Comparison of ENCODE assay signal across 12 mouse cellular contexts in genomic region chr9:71660540-71660939, GRCm38 (mm10).
A peak's percentile ranks its signal among the peaks of the same experiment; 100 is the strongest.
DNase-seq lines count a peak whose midpoint lies in the region; ATAC-seq lines count a peak whose summit lies in the region.
"Had no signal": no experiment of that assay in that cellular context is flagged by ENCODE, and none has a peak within 500 bp of the region (broad histone marks: within the 10 kb centered on the region; RNA-seq: fewer than 3 reads in every experiment).

No protein-coding gene starts in this region.

- intact Hi-C loops in left cerebral cortex, postnatal 36 days (cut with DNase I) = no loop called here

- H3K4me3 ChIP-seq in hindbrain, embryonic 11.5 days (ENCODE audit: low read depth, low read length) = no peak overlapping the region
- H3K4me3 ChIP-seq in hindbrain, embryonic 14.5 days (replicated peaks; ENCODE audit: low read length) = no peak overlapping the region
- no peak overlapping the region for H3K4me3 ChIP-seq in forebrain, embryonic 11.5 days (ENCODE audit: low read depth, low read length)
- H3K4me3 ChIP-seq: forebrain, embryonic 13.5 days had no signal

- no peaks in the 10 kb centered on the region for H3K27me3 ChIP-seq in hindbrain, embryonic 11.5 days (ENCODE audit: control insufficient read depth, insufficient read depth, low read length)
- no peaks in the 10 kb centered on the region for H3K27me3 ChIP-seq in hindbrain, embryonic 14.5 days (ENCODE audit: control insufficient read depth, insufficient read depth, low read length)
- no peaks in the 10 kb centered on the region for H3K27me3 ChIP-seq in forebrain, embryonic 11.5 days (ENCODE audit: control insufficient read depth, insufficient read depth, low read length)
- H3K27me3 ChIP-seq: forebrain, embryonic 13.5 days had no signal

- H3K9ac ChIP-seq in hindbrain, embryonic 11.5 days (ENCODE audit: low read depth, low read length) = no peak overlapping the region
- H3K9ac ChIP-seq in hindbrain, embryonic 14.5 days = no peak overlapping the region
- H3K9ac ChIP-seq in forebrain, embryonic 11.5 days (ENCODE audit: low read length) = no peak overlapping the region
- H3K9ac ChIP-seq: forebrain, embryonic 13.5 days had no signal

- no peaks in the 10 kb centered on the region for H3K4me1 ChIP-seq in hindbrain, embryonic 11.5 days (replicated peaks; ENCODE audit: control insufficient read depth, insufficient read depth, low read length)
- no peaks in the 10 kb centered on the region for H3K4me1 ChIP-seq in hindbrain, embryonic 14.5 days (replicated peaks; ENCODE audit: control insufficient read depth, insufficient read depth, low read length)
- no peaks in the 10 kb centered on the region for H3K4me1 ChIP-seq in forebrain, embryonic 11.5 days (replicated peaks; ENCODE audit: control insufficient read depth, insufficient read depth, low read length)

- peak; percentile 34 for DNase-seq in hindbrain, embryonic 11.5 days (ENCODE audit: low spot score)
- no peak for DNase-seq in hindbrain, embryonic 14.5 days (ENCODE audit: low spot score)
- DNase-seq in 416B (ENCODE audit: low read depth) (peak; percentile 54), MN1 (ENCODE audit: low spot score) (no peak)
- peak; percentile 22 for DNase-seq in kidney, postnatal 14 days
- no peak for DNase-seq in left cerebral cortex, postnatal 36 days (ENCODE audit: low spot score in 2 of 2)
- no peak for DNase-seq in forebrain, embryonic 11.5 days (ENCODE audit: low spot score)
- DNase-seq: B cell, adult 2 months; cerebellum, adult 11-12 months; layer of hippocampus, postnatal 36 days had no signal

- no peak for ATAC-seq in hindbrain, embryonic 11.5 days (ENCODE audit: low FRiP score)
- no peak for ATAC-seq in hindbrain, embryonic 14.5 days (ENCODE audit: low FRiP score)
- peak; percentile 80 for ATAC-seq in granulocyte monocyte progenitor cell, adult 5-6 weeks (replicated peaks; ENCODE audit: poor library complexity, severe bottlenecking)
- no peak for ATAC-seq in forebrain, embryonic 11.5 days (replicated peaks; ENCODE audit: low FRiP score)
- ATAC-seq: forebrain, embryonic 13.5 days had no signal

- H3K9me3 ChIP-seq in hindbrain, embryonic 11.5 days (ENCODE audit: control insufficient read depth, low read length) = no peaks in the 10 kb centered on the region
- no peaks in the 10 kb centered on the region for H3K9me3 ChIP-seq in hindbrain, embryonic 14.5 days (ENCODE audit: control insufficient read depth, low read length)
- H3K9me3 ChIP-seq in forebrain, embryonic 11.5 days (ENCODE audit: control insufficient read depth, low read length) = no peaks in the 10 kb centered on the region; the same call in 1 of the 2 replicates
- H3K9me3 ChIP-seq: forebrain, embryonic 13.5 days had no signal

- no peak overlapping the region for H3K27ac ChIP-seq in hindbrain, embryonic 11.5 days (ENCODE audit: low read depth, low read length)
- H3K27ac ChIP-seq in hindbrain, embryonic 14.5 days = no peak overlapping the region
- H3K27ac ChIP-seq in forebrain, embryonic 11.5 days (ENCODE audit: low read depth, low read length) = no peak overlapping the region
- H3K27ac ChIP-seq: forebrain, embryonic 13.5 days had no signal

- H3K36me3 ChIP-seq in hindbrain, embryonic 11.5 days (ENCODE audit: control insufficient read depth, insufficient read depth, low read length) = no peaks in the 10 kb centered on the region
- H3K36me3 ChIP-seq in hindbrain, embryonic 14.5 days (replicated peaks; ENCODE audit: control insufficient read depth, insufficient read depth) = no peaks in the 10 kb centered on the region
- H3K36me3 ChIP-seq in forebrain, embryonic 11.5 days (ENCODE audit: control insufficient read depth, insufficient read depth, low read length) = no peaks in the 10 kb centered on the region

- 57% methylated on average over 9 of the region's 9 CpGs for WGBS in hindbrain, embryonic 11.5 days
- WGBS in hindbrain, embryonic 14.5 days = 71% methylated on average over 9 of the region's 9 CpGs
- 62% methylated on average over 9 of the region's 9 CpGs for WGBS in forebrain, embryonic 11.5 days

- H3K4me2 ChIP-seq in hindbrain, embryonic 11.5 days (replicated peaks; ENCODE audit: low read depth, low read length) = no peak overlapping the region
- no peak overlapping the region for H3K4me2 ChIP-seq in hindbrain, embryonic 14.5 days (replicated peaks)
- no peak overlapping the region for H3K4me2 ChIP-seq in forebrain, embryonic 11.5 days (ENCODE audit: low read depth, low read length, severe bottlenecking)
- H3K4me2 ChIP-seq: forebrain, embryonic 13.5 days had no signal

Comparison
In these comparisons a context has a peak if more than half of its experiments do, and no peak if none do; other contexts are left out.
1. DNase-seq: peak in hindbrain, embryonic 11.5 days (single experiment), 416B (single experiment) and kidney, postnatal 14 days (single experiment); none in hindbrain, embryonic 14.5 days (single experiment), left cerebral cortex, postnatal 36 days (0 of 2), MN1 (single experiment) and forebrain, embryonic 11.5 days (single experiment).